Mouse (Mus musculus) stomach, postnatal 0 days (tissue): ENCODE data around the gene Copz2.

ENCODE experiments used
- CTCF ChIP-seq: IDR thresholded peaks from 2 replicates; pipeline ENCODE4 v1.5.1; 2016; ENCODE audit warnings: antibody characterized with exemption, low read depth, mild to moderate bottlenecking, moderate library complexity
- EP300 ChIP-seq: optimal IDR thresholded peaks from 2 replicates; pipeline ENCODE3; 2016; ENCODE audit warnings: antibody characterized with exemption

GRCm38 (mm10) chr11:96862534-96862933 lies 12.9 kb downstream of the Copz2 start:
- TF ChIP-seq EP300 (no peak), CTCF (no peak)
